Mouse (Mus musculus) spleen, adult 2 months (tissue): Measurements from ENCODE around the gene Stk39.
"Not testable (repeated sequence)": the region's sequence is repeated elsewhere in the genome, so short reads cannot be mapped to it uniquely, and the experiment has no call there.

ENCODE experiments used
- CTCF ChIP-seq: fragments of 200-500 bp; IDR thresholded peaks from 2 replicates; pipeline ENCODE4 v1.5.1; 2011; ENCODE audit warnings: mild to moderate bottlenecking, inconsistent platforms; ENCODE audit not compliant: insufficient read depth, insufficient read length, insufficient replicate concordance; ENCODE audit errors: extremely low read depth
- POLR2A ChIP-seq: fragments of 200-500 bp; IDR thresholded peaks from 2 replicates; pipeline ENCODE4 v1.6.1; 2011; ENCODE audit warnings: low read depth, low read length, inconsistent platforms

DNA sequence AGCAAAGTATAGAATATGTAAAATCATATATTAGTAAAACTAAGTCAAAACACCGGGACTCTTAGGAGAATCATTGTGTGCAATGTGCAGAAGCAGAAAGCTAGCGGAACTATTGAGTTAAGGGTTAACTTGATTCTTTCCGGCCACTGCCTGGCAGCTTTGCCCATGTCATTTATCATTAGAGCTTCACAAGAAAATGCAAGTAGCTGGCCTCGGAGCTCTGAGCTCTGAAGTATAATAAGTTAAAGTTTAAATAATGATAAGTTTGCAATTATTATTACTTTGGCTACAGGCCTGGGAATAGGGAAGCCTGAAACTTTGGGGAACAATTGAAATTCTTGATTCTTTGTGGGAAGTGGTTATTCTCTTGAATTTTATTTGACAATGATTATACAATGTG, 232.7 kb downstream of the Stk39 start:
- not testable (repeated sequence) for TF ChIP-seq CTCF, POLR2A
